Mouse (Mus musculus): ENCODE measurements around the gene Htra2. TPM values are rescaled to one million over a fixed set of nuclear protein-coding genes. Genes with fewer than 3 reads are reported as not detected.

Gene Htra2
- polyA plus RNA-seq, 1 experiment from 2014 or later, result 147 TPM

DNA sequence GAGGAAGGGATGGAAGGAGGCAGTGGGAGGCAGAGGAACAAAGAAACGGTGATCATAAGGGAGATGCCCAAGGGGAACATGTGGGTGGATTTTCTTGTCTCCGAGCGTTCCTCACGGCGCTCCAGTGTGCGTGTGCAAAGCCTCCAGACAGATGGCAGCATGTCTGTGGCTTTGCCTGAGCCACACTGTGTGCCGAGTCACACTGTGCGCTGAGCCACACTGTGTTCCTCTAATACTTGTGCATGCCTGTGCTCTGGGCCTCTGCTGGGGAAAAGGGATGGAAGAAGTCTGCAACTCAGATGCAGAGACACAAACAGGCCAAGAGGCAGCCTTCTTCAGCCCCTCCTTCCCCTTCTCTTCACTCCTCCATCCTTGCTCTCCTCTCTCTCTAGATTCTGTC lies 27.8 kb downstream of the Htra2 start:
- ATAC-seq, result no peak
- Histone ChIP-seq H3K9me3 (replicated peaks) (no peaks in the 10 kb centered on the region), H3K4me2 (no peak overlapping the region), H3K36me3 (peaks cover 28% of the 10 kb centered on the region), H3K4me1 (peaks cover 77% of the 10 kb centered on the region), H3K4me3 (no peak overlapping the region), H3K27ac (peak overlapping the region; percentile 50; the same call in 1 of the 2 replicates), H3K27me3 (replicated peaks) (peaks cover 19% of the 10 kb centered on the region; the same call in 1 of the 2 replicates), H3K9ac (peak overlapping the region; percentile 12; the same call in 1 of the 2 replicates)
- 68% methylated on average over 8 of the region's 8 CpGs for WGBS (ENCODE audit: insufficient replicate concordance)

DNA sequence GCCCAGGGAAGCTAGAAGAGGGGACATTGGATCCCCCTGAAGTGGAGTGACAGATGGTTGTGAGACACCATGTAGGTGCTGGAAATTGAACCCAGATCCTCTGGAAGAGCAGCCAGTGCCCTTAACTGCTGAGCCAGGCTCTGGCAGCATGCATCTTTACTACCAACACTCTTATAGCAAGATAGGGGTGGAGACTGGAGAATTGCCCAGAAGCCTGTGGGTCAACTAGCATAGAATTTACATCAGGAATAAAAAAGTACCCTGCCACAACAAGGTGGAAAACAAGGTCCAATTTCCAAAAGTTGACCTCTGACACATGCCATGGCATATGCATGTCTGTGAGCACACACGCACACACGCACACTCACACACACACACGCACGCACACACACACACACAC lies 29.9 kb downstream of the Htra2 start:
- H3K4me1 ChIP-seq, result peaks cover 77% of the 10 kb centered on the region
- WGBS (ENCODE audit: insufficient replicate concordance), result 96% methylated on average over 4 of the region's 4 CpGs
- H3K27ac ChIP-seq, result peak overlapping the region; percentile 82
- ATAC-seq, result no peak
- no peak overlapping the region for H3K9ac ChIP-seq
- no peak overlapping the region for H3K4me3 ChIP-seq
- H3K36me3 ChIP-seq, result peaks cover 8% of the 10 kb centered on the region
- H3K27me3 ChIP-seq (replicated peaks), result 0 out of 2 replicates have a peak, but pooled peaks cover under 1% of the 10 kb centered on the region
- no peaks in the 10 kb centered on the region for H3K9me3 ChIP-seq (replicated peaks)
- no peak overlapping the region for H3K4me2 ChIP-seq

DNA sequence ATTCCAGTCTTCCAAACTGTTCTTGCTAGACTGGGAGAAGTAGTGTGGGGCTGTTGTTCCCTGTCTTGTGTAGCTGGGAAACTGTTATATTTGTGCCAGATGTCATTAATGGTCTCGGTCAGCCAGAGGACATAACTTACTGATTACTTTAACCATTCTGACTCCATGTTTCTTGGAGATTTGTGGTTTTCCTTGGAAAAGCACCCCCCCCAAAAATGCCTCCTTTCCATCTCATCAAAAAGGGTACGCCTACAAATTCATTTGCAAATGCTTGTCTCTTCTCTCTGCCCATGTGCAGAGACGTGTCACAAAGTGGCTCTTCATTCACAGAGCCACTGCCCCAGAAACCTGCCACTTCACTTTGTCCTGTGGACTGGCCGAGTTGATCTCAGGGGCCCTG lies 30.7 kb downstream of the Htra2 start:
- H3K4me1 ChIP-seq, result peaks cover 80% of the 10 kb centered on the region
- no peak overlapping the region for H3K4me3 ChIP-seq
- H3K27ac ChIP-seq, result peak overlapping the region; percentile 82

DNA sequence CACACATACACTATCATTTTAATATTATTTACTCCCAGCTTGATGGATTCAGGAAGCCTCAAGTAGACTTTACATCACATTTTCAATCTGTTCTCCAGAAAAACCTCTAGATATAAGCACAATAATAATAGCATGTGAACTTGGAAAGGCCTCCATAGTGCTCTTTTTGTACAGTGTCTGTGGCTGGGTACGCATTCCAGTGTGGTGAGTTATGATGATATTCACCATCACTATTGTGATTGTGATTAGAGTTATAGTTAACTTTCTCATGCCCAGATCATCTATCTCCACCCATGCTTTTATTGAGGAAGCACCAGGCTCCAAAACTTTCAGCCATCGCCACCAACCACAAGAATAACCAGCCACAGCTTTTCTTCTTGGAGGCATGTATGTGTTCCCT lies 31.3 kb downstream of the Htra2 start:
- no peak for ATAC-seq
- no peak overlapping the region for H3K4me2 ChIP-seq
- no peak overlapping the region for H3K4me3 ChIP-seq
- no peaks in the 10 kb centered on the region for H3K9me3 ChIP-seq (replicated peaks)
- H3K9ac ChIP-seq, result peak overlapping the region; percentile 33; the same call in 1 of the 2 replicates
- no peaks in the 10 kb centered on the region for H3K27me3 ChIP-seq (replicated peaks)
- WGBS (ENCODE audit: insufficient replicate concordance), result 92% methylated on average over 2 of the region's 2 CpGs
- peak overlapping the region; percentile 82 for H3K27ac ChIP-seq
- H3K36me3 ChIP-seq, result no peaks in the 10 kb centered on the region
- H3K4me1 ChIP-seq, result peaks cover 82% of the 10 kb centered on the region

More for the DNA sequence above, 30.7 kb downstream of the Htra2 start:
- 44% methylated on average over 4 of the region's 4 CpGs for WGBS (ENCODE audit: insufficient replicate concordance)
- Histone ChIP-seq H3K9ac (no peak overlapping the region; the same call in 1 of the 2 replicates), H3K9me3 (replicated peaks) (no peaks in the 10 kb centered on the region), H3K27me3 (replicated peaks) (no peaks in the 10 kb centered on the region), H3K36me3 (peaks cover 1% of the 10 kb centered on the region; the same call in 1 of the 2 replicates), H3K4me2 (no peak overlapping the region)
- ATAC-seq, result no peak

DNA sequence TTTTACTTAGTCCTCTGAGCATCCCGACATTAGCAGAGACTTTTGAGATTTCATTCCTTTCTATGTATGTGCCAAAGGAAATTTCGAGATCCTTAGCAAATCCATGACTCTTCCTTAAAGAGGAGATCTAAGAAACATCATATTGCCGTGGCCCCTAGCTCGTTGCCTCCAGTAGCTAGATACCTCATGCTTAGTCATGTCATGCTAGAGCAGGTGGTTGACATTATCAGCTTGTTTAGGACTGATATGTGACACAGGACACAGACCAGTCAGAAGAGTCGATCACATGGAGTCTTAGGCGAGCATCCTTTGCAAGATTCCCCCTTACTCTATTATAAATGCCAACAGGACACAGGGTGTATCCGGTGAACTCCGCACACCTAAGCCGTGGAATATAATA lies 32.1 kb downstream of the Htra2 start:
- WGBS (ENCODE audit: insufficient replicate concordance), result 58% methylated on average over 9 of the region's 9 CpGs
- H3K9me3 ChIP-seq (replicated peaks), result no peaks in the 10 kb centered on the region
- peak overlapping the region; percentile 33 for H3K4me2 ChIP-seq
- peak overlapping the region; percentile 38; the same call in 1 of the 2 replicates for H3K9ac ChIP-seq
- ATAC-seq, result peak; percentile 83
- H3K4me1 ChIP-seq, result peaks cover 82% of the 10 kb centered on the region
- 0 out of 2 replicates have a peak, but pooled peaks cover 2% of the 10 kb centered on the region for H3K36me3 ChIP-seq
- H3K27me3 ChIP-seq (replicated peaks), result no peaks in the 10 kb centered on the region
- H3K4me3 ChIP-seq, result no peak overlapping the region
- peak overlapping the region; percentile 82 for H3K27ac ChIP-seq

DNA sequence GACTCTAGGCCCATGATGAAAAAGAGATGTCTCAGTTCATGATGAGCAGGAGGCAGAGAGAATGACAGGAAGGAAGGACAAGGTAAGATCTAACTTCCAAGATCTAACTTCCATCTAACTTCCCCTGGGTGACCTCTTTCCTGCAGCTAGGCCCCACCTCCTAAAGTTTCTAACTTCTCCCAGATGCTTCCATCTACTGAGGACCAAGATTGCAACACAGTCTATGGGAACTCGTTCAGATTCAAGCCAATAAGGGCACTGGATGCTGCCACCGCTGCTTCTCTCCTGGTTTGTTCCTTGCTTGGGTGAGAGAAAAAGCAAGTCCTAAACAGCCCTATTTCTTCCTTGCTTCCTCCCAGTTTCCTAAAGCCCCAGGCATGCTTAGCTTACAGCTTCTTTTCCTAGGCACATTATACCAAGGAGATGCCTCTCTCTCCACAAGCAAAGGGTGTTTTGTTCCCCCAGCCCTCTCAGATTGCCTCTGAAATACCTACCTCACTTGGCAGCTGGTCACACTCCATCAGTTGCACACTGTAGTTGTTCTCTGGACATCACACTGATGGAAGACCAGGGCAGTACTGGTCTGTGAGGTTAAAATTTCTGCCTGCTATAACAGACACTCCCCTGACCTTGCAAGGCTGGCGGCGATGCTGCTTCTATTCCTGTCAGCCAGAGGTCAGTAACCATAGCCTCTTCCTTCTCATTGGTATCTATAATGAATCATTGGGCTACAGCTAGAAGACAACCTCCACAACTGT lies 34.1 kb downstream of the Htra2 start:
- 0 out of 2 replicates have a peak overlapping the region, but pooled peaks have one; percentile 27 for H3K9ac ChIP-seq
- H3K9me3 ChIP-seq (replicated peaks), result no peaks in the 10 kb centered on the region
- 72% methylated on average over 4 of the region's 4 CpGs for WGBS (ENCODE audit: insufficient replicate concordance)
- no peak overlapping the region for H3K4me3 ChIP-seq
- H3K27ac ChIP-seq, result peak overlapping the region; percentile 82
- no peaks in the 10 kb centered on the region for H3K27me3 ChIP-seq (replicated peaks)
- H3K36me3 ChIP-seq, result 0 out of 2 replicates have a peak, but pooled peaks cover 2% of the 10 kb centered on the region
- H3K4me2 ChIP-seq, result no peak overlapping the region; the same call in 1 of the 2 replicates
- H3K4me1 ChIP-seq, result peaks cover 90% of the 10 kb centered on the region
- ATAC-seq, result no peak

DNA sequence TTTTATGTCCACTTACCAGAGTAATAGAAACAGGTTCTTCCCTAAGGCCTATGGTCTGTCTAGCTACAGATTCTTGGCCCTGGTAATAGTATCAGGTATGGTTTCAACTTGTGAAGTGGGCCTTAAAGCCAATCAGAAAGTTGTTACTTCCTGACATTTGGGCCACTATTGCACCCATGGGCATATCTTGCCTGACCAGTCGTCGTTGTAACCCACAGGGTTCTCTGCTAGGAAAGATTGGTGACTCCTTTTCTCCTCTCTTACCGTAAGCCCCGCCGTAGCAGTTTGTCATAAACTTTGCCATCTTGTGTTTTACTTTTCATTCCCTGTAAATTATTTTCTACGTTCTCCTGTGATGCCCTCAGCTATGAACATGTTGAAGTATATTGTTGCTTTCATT lies 35.0 kb downstream of the Htra2 start:
- 23% methylated on average over 6 of the region's 6 CpGs for WGBS (ENCODE audit: insufficient replicate concordance)
- peak overlapping the region; percentile 82 for H3K27ac ChIP-seq
- 0 out of 2 replicates have a peak, but pooled peaks cover 2% of the 10 kb centered on the region for H3K36me3 ChIP-seq
- H3K4me3 ChIP-seq, result no peak overlapping the region
- H3K4me2 ChIP-seq, result peak overlapping the region; percentile 27
- no peaks in the 10 kb centered on the region for H3K9me3 ChIP-seq (replicated peaks)
- no peaks in the 10 kb centered on the region for H3K27me3 ChIP-seq (replicated peaks)
- peak; percentile 75 for ATAC-seq
- H3K4me1 ChIP-seq, result peaks cover 99% of the 10 kb centered on the region
- peak overlapping the region; percentile 37; the same call in 1 of the 2 replicates for H3K9ac ChIP-seq

DNA sequence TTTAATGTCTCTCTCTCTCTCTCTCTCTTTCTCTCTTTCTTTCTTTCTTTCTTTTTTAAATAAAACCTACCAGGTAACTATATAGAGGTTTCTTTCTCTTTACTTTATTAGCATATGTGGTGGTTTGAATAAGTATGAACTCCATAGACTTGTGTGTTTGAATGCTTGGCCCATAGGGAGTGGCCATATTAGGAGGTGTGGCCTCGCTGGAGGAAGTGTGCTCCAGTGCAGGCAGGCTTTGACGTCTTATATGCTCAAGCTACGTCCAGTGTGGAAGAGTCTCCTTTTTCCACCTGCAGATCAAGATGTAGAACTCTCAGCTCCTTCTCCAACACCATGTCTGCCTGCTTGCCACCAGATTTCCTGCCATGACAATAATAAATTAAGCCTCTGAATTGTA lies 36.0 kb downstream of the Htra2 start:
- H3K27ac ChIP-seq, result peak overlapping the region; percentile 82
- 71% methylated on average over 3 of the region's 3 CpGs for WGBS (ENCODE audit: insufficient replicate concordance)

DNA sequence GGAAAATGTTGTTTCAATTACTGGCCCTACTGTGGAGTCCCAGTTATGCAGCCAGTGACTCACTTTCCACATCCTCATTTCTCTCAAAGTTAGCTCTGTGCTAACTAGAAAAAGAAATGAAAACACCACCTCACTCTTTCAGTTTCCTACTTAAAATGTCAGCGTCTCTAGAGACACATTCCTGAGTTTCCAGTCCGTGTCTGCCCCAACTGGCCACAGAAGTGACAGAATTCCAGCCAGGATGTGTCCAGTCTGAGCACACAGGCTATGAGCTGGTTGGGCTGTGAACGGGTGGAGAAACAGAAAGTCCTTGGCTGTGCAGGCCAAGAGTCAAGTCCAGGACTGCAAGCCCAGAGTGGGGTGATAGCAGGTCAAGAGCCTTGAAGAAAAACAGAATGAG lies 37.9 kb downstream of the Htra2 start:
- Histone ChIP-seq H3K27ac (peak overlapping the region; percentile 82), H3K9ac (0 out of 2 replicates have a peak overlapping the region, but pooled peaks have one; percentile 14), H3K4me2 (no peak overlapping the region)

More for the DNA sequence above, 36.0 kb downstream of the Htra2 start:
- Histone ChIP-seq H3K4me2 (no peak overlapping the region), H3K27me3 (replicated peaks) (no peaks in the 10 kb centered on the region), H3K4me3 (no peak overlapping the region), H3K36me3 (0 out of 2 replicates have a peak, but pooled peaks cover 2% of the 10 kb centered on the region), H3K9me3 (replicated peaks) (no peaks in the 10 kb centered on the region), H3K4me1 (peaks cover 98% of the 10 kb centered on the region), H3K9ac (no peak overlapping the region)
- no peak for ATAC-seq

DNA sequence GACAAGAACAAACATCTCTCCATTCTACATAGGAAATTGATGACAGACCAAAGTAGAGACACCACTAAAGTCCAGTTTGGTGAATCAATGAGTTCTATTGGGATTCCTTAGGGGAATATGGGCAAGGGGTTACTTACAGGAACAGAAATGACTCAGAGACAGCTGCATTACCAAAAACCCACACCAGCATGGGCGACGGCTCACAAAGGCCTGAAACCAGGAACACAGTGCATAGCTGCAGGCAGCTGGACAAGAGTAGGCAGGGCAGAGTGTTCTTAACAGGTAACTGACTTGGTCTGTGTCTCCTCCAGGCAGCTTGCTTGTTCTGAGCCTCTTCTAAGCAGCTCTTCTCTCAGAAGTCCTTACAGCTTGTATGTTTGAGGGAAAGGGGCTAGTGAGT lies 39.3 kb downstream of the Htra2 start:
- peak overlapping the region; percentile 3; the same call in 1 of the 2 replicates for H3K4me3 ChIP-seq
- H3K9me3 ChIP-seq (replicated peaks), result no peaks in the 10 kb centered on the region
- H3K36me3 ChIP-seq, result 0 out of 2 replicates have a peak, but pooled peaks cover 2% of the 10 kb centered on the region
- 73% methylated on average over 2 of the region's 2 CpGs for WGBS (ENCODE audit: insufficient replicate concordance)
- H3K4me1 ChIP-seq, result peaks cover 98% of the 10 kb centered on the region
- peak overlapping the region; percentile 99 for H3K27ac ChIP-seq
- H3K27me3 ChIP-seq (replicated peaks), result no peaks in the 10 kb centered on the region
- ATAC-seq, result no peak
- H3K4me2 ChIP-seq, result peak overlapping the region; percentile 64
- H3K9ac ChIP-seq, result peak overlapping the region; percentile 73

More for the DNA sequence above, 37.9 kb downstream of the Htra2 start:
- Histone ChIP-seq H3K9me3 (replicated peaks) (no peaks in the 10 kb centered on the region), H3K36me3 (0 out of 2 replicates have a peak, but pooled peaks cover 2% of the 10 kb centered on the region), H3K27me3 (replicated peaks) (no peaks in the 10 kb centered on the region), H3K4me1 (peaks cover 98% of the 10 kb centered on the region), H3K4me3 (no peak overlapping the region)
- whole genome bisulfite sequencing (ENCODE audit: insufficient replicate concordance), result 66% methylated on average over 3 of the region's 3 CpGs
- no peak for ATAC-seq

DNA sequence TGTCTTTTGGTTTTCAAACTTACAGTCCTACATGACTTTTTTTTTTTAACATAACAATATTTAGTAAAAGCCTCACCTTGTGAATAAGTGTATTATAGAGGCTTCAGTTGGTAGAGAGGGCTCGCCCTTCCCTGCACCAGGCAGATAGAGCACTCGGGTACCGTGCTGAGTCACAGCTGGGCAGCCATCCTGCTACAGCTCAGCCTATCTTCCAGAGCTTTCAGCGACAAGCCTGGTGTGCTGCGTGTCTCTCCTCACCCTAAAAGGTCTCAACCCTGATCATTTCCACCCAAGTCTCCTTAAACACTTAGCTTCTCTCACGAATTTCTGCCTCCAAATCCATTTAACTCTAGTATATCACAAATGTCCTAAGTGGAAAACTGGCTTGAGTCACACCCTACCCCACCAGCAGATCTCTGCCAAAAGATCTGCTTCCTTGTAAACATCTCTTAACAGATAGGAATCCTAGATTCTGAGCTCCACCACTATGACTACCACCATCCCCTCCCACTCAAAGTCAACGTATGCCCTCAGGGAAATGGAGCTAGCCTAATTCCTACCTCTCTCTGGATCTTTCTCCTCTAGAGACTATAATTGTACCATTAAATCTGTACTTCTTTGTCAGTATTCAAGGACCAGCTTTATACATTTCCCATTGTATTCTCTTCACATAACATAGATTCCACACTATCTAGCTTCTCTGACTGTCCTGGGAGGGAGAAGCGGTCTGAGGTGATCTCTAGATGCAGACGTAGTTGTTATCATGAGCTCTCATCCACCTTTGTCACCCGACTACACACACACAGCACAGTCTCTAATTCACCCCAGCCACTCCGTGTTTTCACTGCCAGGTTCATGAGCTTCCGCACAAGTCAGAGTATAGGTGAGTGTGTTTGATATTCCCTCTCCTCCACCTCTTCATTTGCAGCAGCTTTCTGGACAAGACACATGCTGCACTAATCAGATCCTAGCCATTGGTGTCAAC lies 40.3 kb downstream of the Htra2 start:
- H3K4me1 ChIP-seq, result peaks cover 98% of the 10 kb centered on the region
- no peaks in the 10 kb centered on the region for H3K27me3 ChIP-seq (replicated peaks)
- 19% methylated on average over 12 of the region's 12 CpGs for WGBS (ENCODE audit: insufficient replicate concordance)
- peak; percentile 96 for ATAC-seq
- peak overlapping the region; percentile 73 for H3K9ac ChIP-seq
- peak overlapping the region; percentile 31 for H3K4me3 ChIP-seq
- no peaks in the 10 kb centered on the region for H3K9me3 ChIP-seq (replicated peaks)
- 0 out of 2 replicates have a peak, but pooled peaks cover 2% of the 10 kb centered on the region for H3K36me3 ChIP-seq
- H3K27ac ChIP-seq, result peak overlapping the region; percentile 99
- peak overlapping the region; percentile 64 for H3K4me2 ChIP-seq
